ENCODE assay signal across 14 mouse cellular contexts in the genomic region with DNA sequence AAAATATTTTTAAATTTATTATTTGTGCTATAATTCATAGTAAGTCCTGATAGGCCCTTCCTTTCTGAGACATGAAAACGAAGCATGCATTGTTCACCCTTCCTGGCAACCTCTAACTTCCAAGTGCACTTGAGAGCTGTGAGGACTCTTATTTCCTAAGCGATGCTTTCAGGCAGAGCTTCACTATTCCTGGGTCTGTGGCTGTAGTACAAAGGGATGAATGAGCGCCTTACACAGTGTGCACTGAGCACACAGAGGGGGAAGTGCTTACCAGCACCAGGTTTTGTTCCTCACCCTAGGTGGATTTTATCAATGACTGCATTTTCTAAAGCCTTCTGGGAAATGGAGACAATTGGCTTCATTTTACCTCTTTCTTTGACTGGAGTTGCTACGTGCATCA.
DNase-seq lines count a peak whose midpoint lies in the region; ATAC-seq and TF ChIP-seq lines count a peak whose summit lies in the region.
"Had no signal": no experiment of that assay in that cellular context is flagged by ENCODE, and none has a peak within 500 bp of the region (broad histone marks: within the 10 kb centered on the region; RNA-seq: fewer than 3 reads in every experiment).

No protein-coding gene starts in this region.

- no peak for TF ChIP-seq CTCF in lung, embryonic 14.5 days (IDR thresholded peaks at IDR 0.05; ENCODE audit: low read depth)

- ATAC-seq in lung, embryonic 14.5 days (ENCODE audit: insufficient read depth), result peak; percentile 79; the same call in 1 of the 2 replicates
- ATAC-seq in embryonic facial prominence, embryonic 13.5 days (ENCODE audit: insufficient number of reproducible peaks, insufficient read depth, low FRiP score, low TSS enrichment, low read depth), result no peak
- peak; percentile 87 for ATAC-seq in hindbrain, embryonic 12.5 days (ENCODE audit: low FRiP score)
- peak; percentile 91 for ATAC-seq in midbrain, embryonic 16.5 days
- ATAC-seq: CD4-positive, CD25-positive, alpha-beta regulatory T cell, adult 4 months had no signal

- H3K9ac ChIP-seq in lung, embryonic 14.5 days, result no peak overlapping the region
- H3K9ac ChIP-seq in embryonic facial prominence, embryonic 13.5 days, result no peak overlapping the region
- no peak overlapping the region for H3K9ac ChIP-seq in hindbrain, embryonic 12.5 days
- H3K9ac ChIP-seq in midbrain, embryonic 16.5 days (ENCODE audit: low read depth, low read length), result no peak overlapping the region
- H3K9ac ChIP-seq: embryonic facial prominence, embryonic 15.5 days had no signal

- no peak overlapping the region for H3K4me2 ChIP-seq in lung, embryonic 14.5 days
- H3K4me2 ChIP-seq in embryonic facial prominence, embryonic 13.5 days, result no peak overlapping the region
- no peak overlapping the region for H3K4me2 ChIP-seq in hindbrain, embryonic 12.5 days (replicated peaks)
- H3K4me2 ChIP-seq in midbrain, embryonic 16.5 days (ENCODE audit: low read length), result no peak overlapping the region
- H3K4me2 ChIP-seq: embryonic facial prominence, embryonic 15.5 days had no signal

- H3K4me1 ChIP-seq in lung, embryonic 14.5 days (ENCODE audit: insufficient read depth), result no peaks in the 10 kb centered on the region
- peaks cover 8% of the 10 kb centered on the region for H3K4me1 ChIP-seq in embryonic facial prominence, embryonic 13.5 days
- peaks cover 7% of the 10 kb centered on the region; the same call in 1 of the 2 replicates for H3K4me1 ChIP-seq in hindbrain, embryonic 12.5 days
- peaks cover 3% of the 10 kb centered on the region; the same call in 1 of the 2 replicates for H3K4me1 ChIP-seq in midbrain, embryonic 16.5 days (ENCODE audit: control insufficient read depth, insufficient read depth, low read length)
- H3K4me1 ChIP-seq: embryonic facial prominence, embryonic 15.5 days had no signal

- DNase-seq in lung, embryonic 14.5 days, result peak; percentile 34
- no peak for DNase-seq in lung, postnatal 10 days
- no peak for DNase-seq in left cerebral cortex, postnatal 14 days (ENCODE audit: low spot score in 2 of 2)
- no peak for DNase-seq in right cerebral cortex, postnatal 36 days (ENCODE audit: low spot score in 2 of 2)
- DNase-seq in right cerebral cortex, postnatal 25 days, result no peak
- DNase-seq: adrenal gland, postnatal 25 days; cerebellum, adult 18-20 months; heart, adult 11 months; heart, postnatal 10 days had no signal

- no peak overlapping the region for H3K27ac ChIP-seq in lung, embryonic 14.5 days (ENCODE audit: low read depth)
- H3K27ac ChIP-seq in embryonic facial prominence, embryonic 13.5 days, result peak overlapping the region; percentile 66
- no peak overlapping the region for H3K27ac ChIP-seq in hindbrain, embryonic 12.5 days
- no peak overlapping the region; the same call in 1 of the 2 replicates for H3K27ac ChIP-seq in midbrain, embryonic 16.5 days (ENCODE audit: low read length)

- peaks cover 4% of the 10 kb centered on the region; the same call in 1 of the 2 replicates for H3K9me3 ChIP-seq in lung, embryonic 14.5 days (ENCODE audit: low read depth, low read length)
- 0 out of 2 replicates have a peak, but pooled peaks cover 7% of the 10 kb centered on the region for H3K9me3 ChIP-seq in embryonic facial prominence, embryonic 13.5 days
- H3K9me3 ChIP-seq in hindbrain, embryonic 12.5 days (replicated peaks), result no peaks in the 10 kb centered on the region
- no peaks in the 10 kb centered on the region; the same call in 1 of the 2 replicates for H3K9me3 ChIP-seq in midbrain, embryonic 16.5 days (replicated peaks; ENCODE audit: control insufficient read depth, low read length, poor library complexity, severe bottlenecking)
- H3K9me3 ChIP-seq: embryonic facial prominence, embryonic 15.5 days had no signal

- intact Hi-C loops in left cerebral cortex, postnatal 14 days (cut with DNase I), result no loop called here

- WGBS in lung, embryonic 14.5 days, result 57% methylated on average over 4 of the region's 4 CpGs
- WGBS in embryonic facial prominence, embryonic 13.5 days, result 44% methylated on average over 4 of the region's 4 CpGs
- 25% methylated on average over 4 of the region's 4 CpGs for WGBS in hindbrain, embryonic 12.5 days
- 7% methylated on average over 4 of the region's 4 CpGs for WGBS in midbrain, embryonic 16.5 days

- H3K4me3 ChIP-seq in lung, embryonic 14.5 days (ENCODE audit: low read depth, low read length), result no peak overlapping the region
- no peak overlapping the region for H3K4me3 ChIP-seq in embryonic facial prominence, embryonic 13.5 days
- no peak overlapping the region for H3K4me3 ChIP-seq in hindbrain, embryonic 12.5 days
- H3K4me3 ChIP-seq in midbrain, embryonic 16.5 days (ENCODE audit: low read depth, low read length), result no peak overlapping the region
- H3K4me3 ChIP-seq: embryonic facial prominence, embryonic 15.5 days had no signal

- H3K27me3 ChIP-seq in lung, embryonic 14.5 days (ENCODE audit: insufficient read depth, low read length), result no peaks in the 10 kb centered on the region
- no peaks in the 10 kb centered on the region for H3K27me3 ChIP-seq in embryonic facial prominence, embryonic 13.5 days
- no peaks in the 10 kb centered on the region for H3K27me3 ChIP-seq in hindbrain, embryonic 12.5 days
- H3K27me3 ChIP-seq in midbrain, embryonic 16.5 days (ENCODE audit: control insufficient read depth, insufficient read depth, low read depth, low read length), result no peaks in the 10 kb centered on the region
- H3K27me3 ChIP-seq: embryonic facial prominence, embryonic 15.5 days had no signal

- no peaks in the 10 kb centered on the region for H3K36me3 ChIP-seq in lung, embryonic 14.5 days (ENCODE audit: insufficient read depth)
- H3K36me3 ChIP-seq in embryonic facial prominence, embryonic 13.5 days, result no peaks in the 10 kb centered on the region
- no peaks in the 10 kb centered on the region for H3K36me3 ChIP-seq in hindbrain, embryonic 12.5 days
- no peaks in the 10 kb centered on the region for H3K36me3 ChIP-seq in midbrain, embryonic 16.5 days (ENCODE audit: control insufficient read depth, insufficient read depth, low read length)
- H3K36me3 ChIP-seq: embryonic facial prominence, embryonic 15.5 days had no signal
